Mouse (Mus musculus) gastrocnemius, postnatal 4 days (tissue): ENCODE measurements around the gene 9930111J21Rik1. TPM values are rescaled to one million over a fixed set of nuclear protein-coding genes. Genes with fewer than 3 reads are reported as not detected.
"Not testable (repeated sequence)": the region's sequence is repeated elsewhere in the genome, so short reads cannot be mapped to it uniquely, and the experiment has no call there.

Experiments used
- DNase-seq, 2 experiments: peaks; one replicate each; pipeline ENCODE4 v3.0.0; 2021 to 2022; ENCODE audit warnings: low spot score in 2 of 2, mixed read lengths in 2 of 2
- long read RNA-seq, 2 experiments: library from polyadenylated mRNA; stranded (forward); transcript quantifications; one replicate each; pipeline ENCODE4 v2.0.0; 2021
- total RNA-seq, 2 experiments: library from RNA; stranded (reverse); gene quantifications; 2 replicates each; pipeline ENCODE4 v1.2.3; 2021

Gene 9930111J21Rik1
- total RNA-seq = 1 to 10 TPM in 1 of 2 experiments, under 1 TPM in 1; 0.57 to 1.3 TPM
- long read RNA-seq, experiment 1 = 0 reads
- long read RNA-seq, experiment 2 = 0 reads

DNA sequence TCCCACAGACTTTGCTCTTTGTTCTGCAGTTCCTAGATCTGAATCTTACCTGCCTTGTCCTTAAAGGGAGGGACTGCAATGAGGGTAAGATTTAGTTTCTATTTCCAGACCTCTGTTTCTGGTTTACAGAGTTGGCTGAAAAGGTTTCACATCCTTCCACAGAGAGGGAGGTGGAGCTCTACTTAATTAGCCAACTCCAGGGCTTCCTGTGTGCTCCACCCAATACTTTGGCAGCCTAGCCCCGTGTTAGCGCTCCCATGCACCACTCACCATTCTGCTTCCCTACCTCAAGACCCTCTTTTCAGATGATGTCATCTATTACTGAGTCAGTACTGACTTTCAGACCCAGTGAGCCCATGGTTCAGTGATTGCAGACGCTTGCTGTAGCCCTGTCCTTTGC, at the start of gene 9930111J21Rik1:
9930111J21Rik1 (minus strand) TSS at position 148 of the 400 bp plus-strand sequence.
- not testable (repeated sequence) for DNase-seq

DNA sequence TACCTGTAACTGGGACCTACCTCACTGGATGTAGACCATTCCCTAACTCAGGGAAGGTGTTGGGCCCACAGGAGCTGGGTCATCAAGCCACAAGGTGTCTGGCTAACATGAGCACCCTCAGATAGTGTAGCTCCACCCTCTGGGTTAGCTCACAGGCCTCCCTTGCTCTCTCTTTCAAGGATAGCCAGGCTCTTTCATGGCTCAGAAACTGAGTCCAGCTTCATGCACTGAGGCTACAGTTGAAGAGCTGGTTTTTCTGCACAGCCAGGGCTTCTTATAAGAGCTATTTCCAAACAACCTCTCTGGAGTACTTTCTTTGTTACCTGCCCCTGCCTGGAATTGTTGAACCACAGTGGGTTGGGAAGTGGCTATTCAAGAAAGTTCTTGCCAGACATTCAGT, 32.9 kb upstream of the 9930111J21Rik1 start:
- DNase-seq = not testable (repeated sequence)

DNA sequence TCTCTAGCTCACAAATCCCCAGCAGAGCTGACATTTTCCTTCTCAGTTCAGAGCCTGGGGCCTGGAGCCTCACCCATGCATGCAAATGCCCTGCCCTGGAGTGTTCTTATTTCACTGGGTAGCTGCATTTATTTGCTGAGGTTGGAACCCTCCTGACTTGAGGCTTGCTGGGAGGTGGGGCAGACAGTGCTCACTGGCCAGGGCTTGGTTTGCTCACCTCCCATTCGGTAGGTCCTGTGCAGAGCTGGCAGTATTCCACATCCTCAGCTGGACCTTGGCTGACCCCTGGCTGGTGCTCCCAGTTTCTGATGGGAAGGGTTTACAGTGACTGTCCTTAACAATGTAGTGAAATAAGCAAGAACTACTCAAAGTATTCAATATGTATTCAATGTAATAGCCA, 27.6 kb upstream of the 9930111J21Rik1 start:
- DNase-seq = not testable (repeated sequence)

DNA sequence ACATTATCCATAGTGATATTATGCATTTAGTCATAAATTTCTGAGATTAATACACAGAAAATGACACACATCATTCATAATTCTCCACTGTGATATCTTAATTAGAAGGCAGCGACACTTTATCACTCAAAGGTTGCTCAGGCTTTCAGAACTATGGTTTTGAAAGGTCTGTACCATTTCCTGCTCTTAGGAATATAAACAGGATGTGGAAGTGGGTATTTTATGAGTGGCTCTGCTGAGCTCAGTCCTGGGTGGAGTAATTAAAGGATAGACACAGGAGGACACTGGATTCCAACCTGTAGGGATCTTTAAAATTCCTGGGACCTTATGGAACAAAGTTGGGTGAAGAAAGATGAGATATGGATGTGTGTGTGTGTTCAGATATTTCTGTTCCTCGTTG, 27.1 kb upstream of the 9930111J21Rik1 start:
- not testable (repeated sequence) for DNase-seq

DNA sequence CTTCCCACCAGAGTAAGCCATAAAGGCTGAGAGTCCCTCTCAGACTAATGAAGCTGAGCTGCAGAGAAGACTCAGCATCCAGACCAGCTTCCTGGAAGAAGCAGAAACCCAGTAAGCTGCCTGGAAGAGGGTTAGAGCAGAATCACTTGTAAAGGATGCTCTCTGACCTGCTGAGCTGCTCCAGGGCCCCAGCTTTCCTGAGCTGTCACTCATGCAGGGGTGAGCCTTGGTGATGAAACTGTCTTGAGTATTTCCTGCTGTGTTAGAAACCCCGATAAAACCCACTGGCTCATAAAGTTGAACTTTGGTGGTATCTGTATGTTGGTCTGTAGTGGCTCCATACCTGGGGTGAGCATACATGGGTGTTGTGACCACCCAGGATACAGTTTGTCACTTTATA, 21.2 kb upstream of the 9930111J21Rik1 start:
- not testable (repeated sequence) for DNase-seq

DNA sequence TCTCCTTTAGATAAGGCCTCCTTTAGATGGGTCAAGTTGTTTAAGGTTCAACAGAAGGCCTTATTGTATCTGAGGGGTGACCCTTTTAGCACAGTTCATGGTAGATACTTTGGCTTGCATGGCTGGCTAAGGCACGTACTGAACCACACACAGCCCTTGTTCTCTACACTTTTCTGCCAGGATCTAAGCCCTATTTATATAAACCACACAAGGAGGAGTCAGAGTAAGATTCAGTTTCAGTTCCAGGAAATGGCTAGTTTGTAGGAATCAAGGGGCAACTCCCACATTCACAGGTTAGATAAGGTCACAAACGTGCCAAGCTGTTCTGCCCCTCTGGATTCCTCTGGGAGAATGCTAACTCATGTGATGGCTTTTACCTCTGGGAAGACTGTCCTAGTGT, 14.8 kb upstream of the 9930111J21Rik1 start, which contains the start of gene Tgtp1:
Tgtp1 (minus strand) TSS at position 155 of the 400 bp plus-strand sequence.
- not testable (repeated sequence) for DNase-seq

DNA sequence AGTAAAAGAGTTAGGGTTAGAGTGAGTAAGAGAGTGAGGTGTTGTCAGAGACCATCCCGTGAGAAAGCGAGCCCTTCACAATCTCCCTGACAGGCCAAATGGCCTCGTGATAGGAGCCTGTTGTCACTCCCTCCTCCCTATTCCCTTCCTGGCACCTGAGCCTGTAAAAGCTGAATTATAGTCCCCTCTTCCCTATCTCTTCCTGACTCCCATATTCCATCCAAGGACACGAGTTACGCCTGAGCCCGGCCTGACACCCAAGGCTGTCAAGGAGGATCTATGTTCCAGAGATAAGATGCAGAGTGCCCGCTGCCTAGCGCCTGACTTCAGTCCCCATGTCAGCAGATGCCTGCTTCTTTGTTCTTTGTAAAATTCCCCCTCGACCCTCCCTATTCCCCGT, 14.1 kb upstream of the 9930111J21Rik1 start:
- not testable (repeated sequence) for DNase-seq

DNA sequence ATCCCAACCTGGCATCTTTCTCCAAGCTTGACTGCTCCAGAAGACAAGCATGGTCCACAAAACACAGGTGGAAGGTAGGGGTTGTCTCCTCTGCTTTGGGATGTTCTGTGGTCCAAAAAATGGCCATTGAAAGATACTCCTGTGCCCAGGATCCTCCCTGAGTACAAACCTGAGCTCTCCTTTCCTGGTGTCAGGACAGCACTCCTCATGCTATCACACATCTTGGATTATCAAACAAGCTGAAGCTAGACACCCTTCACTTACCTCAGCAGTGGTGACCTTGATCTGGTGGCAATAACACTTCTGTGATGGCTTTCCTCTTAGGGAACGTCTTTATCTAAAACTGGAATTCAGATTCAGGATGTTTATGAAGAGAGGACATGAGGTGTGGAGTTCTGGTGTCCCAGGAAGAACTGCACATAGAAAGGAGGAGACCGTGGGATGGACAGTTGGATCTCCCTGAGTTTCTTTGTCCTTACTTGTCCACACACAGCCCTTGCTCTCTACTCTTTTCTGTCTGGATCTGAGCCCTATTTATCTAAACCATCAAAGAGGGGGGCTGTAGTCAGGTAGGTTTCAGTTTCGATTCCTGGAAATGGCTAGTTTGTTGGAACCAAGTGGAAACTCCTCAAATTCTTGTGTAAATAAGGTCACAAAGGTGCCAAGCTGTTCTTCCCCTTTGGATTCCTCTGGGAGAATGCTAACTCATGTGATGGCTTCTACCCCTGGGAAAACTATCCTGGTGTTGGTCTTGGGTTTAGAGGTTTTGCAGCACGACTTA, 12.7 kb upstream of the 9930111J21Rik1 start, which contains the start of gene Gm12185:
Gm12185 (minus strand) TSS at position 487 of the 781 bp plus-strand sequence.
- DNase-seq = not testable (repeated sequence)

DNA sequence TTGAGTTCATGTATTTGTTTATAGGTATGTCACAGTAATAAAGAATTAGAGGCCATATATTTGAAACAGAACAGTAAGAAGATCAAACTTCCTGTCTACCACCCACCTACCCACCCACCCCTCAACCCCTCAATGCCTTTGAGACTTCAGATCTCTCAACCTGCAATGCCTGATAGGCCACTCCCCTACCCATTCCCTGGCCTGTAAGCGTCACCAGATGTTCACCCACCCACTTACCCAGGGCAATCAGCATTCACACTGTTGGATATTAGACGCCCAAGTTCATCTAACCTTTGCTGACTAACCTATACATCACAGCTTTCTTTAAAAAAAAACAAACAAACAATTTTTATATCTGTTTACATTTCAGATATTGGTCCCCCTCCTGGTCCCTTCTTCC, 10.8 kb upstream of the 9930111J21Rik1 start:
- not testable (repeated sequence) for DNase-seq

DNA sequence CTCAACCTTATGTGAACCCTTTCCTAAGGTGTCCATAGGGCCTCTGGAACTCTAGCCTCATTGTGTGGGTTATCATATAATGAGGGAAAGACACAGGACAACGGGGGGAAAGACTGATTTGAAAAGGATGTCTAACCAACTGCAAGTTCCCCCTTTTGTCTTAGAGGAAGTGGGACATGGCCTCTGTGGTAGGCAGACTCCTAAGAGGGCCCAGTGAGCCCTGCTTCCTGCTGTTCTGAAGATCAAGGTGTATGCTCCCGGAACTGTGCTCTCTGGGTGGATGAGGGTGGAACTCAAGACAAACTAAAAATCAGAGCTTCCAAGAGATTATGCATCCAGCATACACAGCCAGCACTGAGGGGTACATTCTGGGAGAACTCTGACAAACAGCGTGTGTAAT, 9.0 kb upstream of the 9930111J21Rik1 start:
- not testable (repeated sequence) for DNase-seq

DNA sequence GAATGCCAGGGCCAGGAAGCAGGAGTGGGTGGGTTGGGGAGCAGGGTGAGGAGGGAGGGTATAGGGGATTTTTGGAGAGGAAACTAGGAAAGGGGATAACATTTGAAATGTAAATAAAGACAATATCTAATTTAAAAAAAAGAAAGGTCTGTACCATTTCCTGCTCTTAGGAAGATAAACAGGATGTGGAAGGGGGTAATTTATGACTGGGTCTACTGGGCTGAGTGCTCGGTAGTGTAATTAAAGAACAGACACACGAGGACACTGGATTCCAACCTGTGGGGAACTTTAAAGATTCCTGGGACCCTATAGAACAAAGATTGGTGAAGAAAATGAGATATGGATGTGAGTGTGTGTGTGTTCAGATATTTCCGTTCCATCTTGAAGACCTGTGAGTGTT, 3.6 kb upstream of the 9930111J21Rik1 start:
- not testable (repeated sequence) for DNase-seq

DNA sequence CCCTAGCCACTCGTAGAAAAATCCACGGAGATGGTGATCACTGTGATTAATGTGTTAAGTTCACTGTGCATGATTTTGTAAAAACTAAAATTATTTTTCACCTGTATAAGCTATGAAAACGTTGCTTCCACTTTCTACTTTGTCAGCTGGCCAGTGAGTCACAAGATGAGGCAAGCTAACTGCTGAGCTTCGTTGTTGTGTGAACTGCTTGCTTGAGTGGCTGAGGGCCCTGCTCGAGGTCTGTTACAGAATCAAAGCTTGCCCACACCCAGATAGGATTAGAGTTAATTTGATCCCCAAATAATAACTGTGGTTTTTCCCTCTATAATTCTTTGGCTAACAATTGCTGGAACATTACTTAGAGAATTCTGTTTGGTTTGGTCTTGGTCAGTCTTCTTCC, 854 bp upstream of the 9930111J21Rik1 start:
- not testable (repeated sequence) for DNase-seq

DNA sequence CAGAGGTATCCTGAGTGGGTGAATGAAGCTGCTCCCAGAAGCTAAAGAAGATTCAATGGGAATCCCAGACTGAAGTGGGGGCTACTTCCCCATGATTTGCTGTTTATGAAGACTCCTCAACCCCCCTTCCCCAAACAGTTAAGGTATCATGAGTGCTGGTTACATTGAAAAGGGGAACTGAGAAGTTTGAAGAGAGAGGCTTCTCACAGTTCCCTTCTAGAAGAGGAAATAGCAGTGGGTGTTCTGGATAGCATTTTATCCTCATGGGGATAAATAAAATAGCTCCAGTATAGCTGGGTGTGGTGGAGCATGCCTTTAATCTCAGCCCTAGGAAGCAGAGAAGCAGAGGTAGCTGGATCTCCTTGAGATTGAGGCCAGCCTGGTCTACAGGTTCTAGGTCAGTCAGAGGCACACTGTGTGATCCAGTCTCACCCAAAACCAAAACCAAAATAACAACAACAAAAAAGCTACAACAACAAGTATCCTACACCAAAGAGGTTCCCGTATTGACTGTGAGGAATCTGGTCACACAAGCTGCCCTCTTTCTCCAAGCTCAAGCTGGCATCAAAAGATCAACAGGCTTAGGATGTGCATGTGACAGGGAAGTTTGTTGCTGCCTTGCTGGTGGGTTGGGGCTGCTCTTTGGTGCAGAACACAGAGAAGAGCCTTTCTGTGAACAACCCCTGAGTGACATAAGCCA, 808 bp downstream of the 9930111J21Rik1 start, which contains the start of gene Olfr56:
Olfr56 (plus strand) TSS at position 650 of the 700 bp plus-strand sequence.
- not testable (repeated sequence) for DNase-seq

DNA sequence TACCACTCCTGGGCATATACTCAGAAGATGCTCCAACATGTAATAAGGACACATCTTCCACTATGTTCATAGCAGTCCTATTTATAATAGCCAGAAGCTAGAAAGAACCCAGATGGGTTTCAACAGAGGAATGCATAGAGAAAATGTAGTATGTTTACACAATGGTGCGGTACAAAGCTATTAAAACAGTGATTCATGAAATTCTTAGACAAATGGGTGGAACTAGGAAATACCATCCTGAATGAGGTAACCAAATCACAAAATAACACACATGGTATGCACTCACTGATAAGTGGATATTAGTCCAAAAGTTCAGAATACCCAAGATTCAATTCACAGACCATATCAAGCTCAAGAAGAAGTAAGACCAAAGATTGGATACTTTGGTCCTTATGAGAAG, 4.5 kb downstream of the 9930111J21Rik1 start:
- DNase-seq = not testable (repeated sequence)

DNA sequence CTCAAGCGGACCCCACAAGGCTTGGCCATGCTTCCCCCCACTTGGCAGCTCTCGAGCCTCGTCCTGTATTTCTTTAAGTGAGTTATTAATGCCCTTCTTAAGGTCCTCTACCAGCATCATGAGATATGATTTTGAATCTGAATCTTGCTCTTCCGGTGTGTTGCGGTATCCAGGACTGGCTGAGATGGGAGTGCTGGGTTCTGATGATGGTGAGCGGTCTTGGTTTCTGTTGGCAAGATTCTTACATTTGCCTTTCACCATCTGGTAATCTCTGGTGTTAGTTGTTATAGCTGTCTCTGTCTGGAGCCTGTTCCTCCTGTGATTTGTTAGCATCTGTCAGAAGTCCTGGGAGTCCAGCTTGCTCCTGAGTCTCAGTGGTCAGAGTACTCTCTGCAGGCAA, 33.1 kb downstream of the 9930111J21Rik1 start, which contains the start of gene Psme2b:
Psme2b (minus strand) TSS at position 101 of the 400 bp plus-strand sequence.
- DNase-seq = not testable (repeated sequence)

DNA sequence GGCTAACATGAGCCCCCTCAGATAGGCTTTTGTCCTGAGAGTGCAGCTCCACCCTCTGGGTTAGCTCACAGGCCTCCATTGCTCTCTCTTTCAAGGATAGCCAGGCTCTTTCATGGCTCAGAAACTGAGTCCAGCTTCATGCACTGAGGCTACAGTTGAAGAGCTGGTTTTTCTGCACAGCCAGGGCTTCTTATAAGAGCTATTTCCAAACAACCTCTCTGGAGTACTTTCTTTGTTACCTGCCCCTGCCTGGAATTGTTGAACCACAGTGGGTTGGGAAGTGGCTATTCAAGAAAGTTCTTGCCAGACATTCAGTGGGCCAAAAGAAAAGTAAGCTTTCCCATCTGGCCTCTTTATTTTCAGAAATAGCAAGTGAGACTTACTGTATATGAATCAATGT, 39.9 kb downstream of the 9930111J21Rik1 start:
- not testable (repeated sequence) for DNase-seq

DNA sequence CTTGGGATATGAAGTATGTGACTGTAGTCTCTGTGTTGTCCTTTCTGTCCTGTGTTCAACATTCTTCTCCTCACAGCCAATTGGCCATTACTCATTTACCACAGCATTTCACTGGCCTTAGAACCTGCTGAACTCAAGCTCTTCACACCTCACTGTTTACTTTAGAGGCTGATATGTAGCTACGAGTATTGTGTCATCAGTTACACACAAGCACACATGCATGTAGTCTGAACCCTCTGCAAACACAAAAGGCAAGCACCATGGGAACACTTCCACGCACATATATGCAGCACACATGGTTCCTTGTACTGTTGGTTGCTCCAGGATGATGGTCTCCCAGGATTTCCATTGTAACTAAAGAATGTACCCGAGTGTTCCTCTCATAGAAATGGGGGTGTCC, 43.9 kb downstream of the 9930111J21Rik1 start:
- DNase-seq = not testable (repeated sequence)

DNA sequence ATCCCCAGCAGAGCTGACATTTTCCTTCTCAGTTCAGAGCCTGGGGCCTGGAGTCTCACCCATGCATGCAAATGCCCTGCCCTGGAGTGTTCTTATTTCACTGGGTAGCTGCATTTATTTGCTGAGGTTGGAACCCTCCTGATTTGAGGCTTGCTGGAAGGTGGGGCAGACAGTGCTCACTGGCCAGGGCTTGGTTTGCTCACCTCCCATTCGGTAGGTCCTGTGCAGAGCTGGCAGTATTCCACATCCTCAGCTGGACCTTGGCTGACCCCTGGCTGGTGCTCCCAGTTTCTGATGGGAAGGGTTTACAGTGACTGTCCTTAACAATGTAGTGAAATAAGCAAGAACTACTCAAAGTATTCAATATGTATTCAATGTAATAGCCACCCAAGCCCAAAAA, 45.3 kb downstream of the 9930111J21Rik1 start:
- not testable (repeated sequence) for DNase-seq

DNA sequence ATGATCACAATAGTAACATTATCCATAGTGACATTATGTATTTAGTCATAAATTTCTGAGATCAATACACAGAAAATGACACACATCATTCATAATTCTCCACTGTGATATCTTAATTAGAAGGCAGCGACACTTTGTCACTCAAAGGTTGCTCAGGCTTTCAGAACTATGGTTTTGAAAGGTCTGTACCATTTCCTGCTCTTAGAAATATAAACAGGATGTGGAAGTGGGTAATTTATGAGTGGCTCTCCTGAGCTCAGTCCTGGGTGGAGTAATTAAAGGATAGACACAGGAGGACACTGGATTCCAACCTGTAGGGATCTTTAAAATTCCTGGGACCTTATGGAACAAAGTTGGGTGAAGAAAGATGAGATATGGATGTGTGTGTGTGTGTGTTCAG, 45.8 kb downstream of the 9930111J21Rik1 start:
- not testable (repeated sequence) for DNase-seq

DNA sequence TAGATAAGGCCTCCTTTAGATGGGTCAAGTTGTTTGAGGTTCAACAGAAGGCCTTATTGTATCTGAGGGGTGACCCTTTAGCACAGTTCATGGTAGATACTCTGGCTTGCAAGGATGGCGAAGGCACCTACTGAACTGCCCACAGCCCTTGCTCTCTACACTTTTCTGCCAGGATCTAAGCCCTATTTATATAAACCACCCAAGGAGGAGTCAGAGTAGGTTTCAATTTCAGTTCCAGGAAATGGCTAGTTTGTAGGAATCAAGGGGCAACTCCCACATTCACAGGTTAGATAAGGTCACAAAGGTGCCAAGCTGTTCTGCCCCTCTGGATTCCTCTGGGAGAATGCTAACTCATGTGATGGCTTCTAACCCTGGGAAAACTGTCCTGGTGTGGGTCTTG, 51.1 kb downstream of the 9930111J21Rik1 start:
- DNase-seq = not testable (repeated sequence)

DNA sequence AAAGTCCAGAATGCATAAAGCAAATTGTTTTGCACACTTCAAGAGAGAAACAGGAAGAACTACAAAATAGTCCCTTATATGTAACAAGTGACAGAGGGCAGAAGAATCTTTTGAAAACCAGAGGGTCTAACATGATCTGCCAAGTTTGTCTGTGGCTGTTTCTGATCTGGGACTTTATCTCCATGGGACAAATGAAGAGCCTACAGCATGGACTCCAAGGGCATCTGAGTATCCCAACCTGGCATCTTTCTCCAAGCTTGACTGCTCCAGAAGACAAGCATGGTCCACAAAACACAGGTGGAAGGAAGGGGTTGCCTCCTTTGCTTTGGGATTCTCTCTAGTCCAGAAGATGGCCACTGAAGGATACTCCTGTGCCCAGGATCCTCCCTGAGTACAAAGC, 52.8 kb downstream of the 9930111J21Rik1 start:
- DNase-seq = not testable (repeated sequence)

DNA sequence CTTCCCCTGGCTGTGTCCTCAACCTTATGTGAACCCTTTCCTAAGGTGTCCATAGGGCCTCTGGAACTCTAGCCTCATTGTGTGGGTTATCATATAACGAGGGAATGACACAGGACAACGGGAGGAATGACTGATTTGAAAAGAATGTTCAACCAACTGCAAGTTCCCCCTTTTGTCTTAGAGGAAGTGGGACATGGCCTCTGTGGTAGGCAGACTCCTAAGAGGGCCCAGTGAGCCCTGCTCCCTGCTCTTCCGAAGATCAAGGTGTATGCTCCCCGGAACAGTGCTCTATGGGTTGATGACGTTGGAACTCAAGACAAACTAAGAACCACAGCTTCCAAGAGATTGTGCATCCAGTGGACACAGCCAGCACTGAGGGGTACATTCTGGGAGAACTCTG, 55.4 kb downstream of the 9930111J21Rik1 start:
- DNase-seq = not testable (repeated sequence)
